Mouse (Mus musculus): Measurements from ENCODE around the gene Pus3. TPM values are rescaled to one million over a fixed set of nuclear protein-coding genes. Genes with fewer than 3 reads are reported as not detected.

Pus3 gene
- total and polyA plus RNA-seq, 2 experiments, result 1.3 to 5.3 TPM

Other genes with a start within 250 kb of the Pus3 start
- gene Cdon, start 137.5 kb upstream of the Pus3 start, total RNA-seq (2014; rRNA removed), result 0.37 and 0.87 TPM in 2 replicates
- 0.49 and 0.50 TPM in 2 replicates for gene Cdon, start 137.5 kb upstream of the Pus3 start, polyA plus RNA-seq (2012; rRNA removed)
- not detected in 2 replicates for gene Gm1113, start 40.3 kb upstream of the Pus3 start, total RNA-seq (2014; rRNA removed)
- gene Gm1113, start 40.3 kb upstream of the Pus3 start, polyA plus RNA-seq (2012; rRNA removed), result not detected in 2 replicates
- gene Ddx25, start 67 bp upstream of the Pus3 start, total RNA-seq (2014; rRNA removed), result under 0.01 TPM in 1 of 2 replicates, not detected in the other
- 0.01 and 0.05 TPM in 2 replicates for gene Ddx25, start 67 bp upstream of the Pus3 start, polyA plus RNA-seq (2012; rRNA removed)
- gene Pate2, start 11.7 kb downstream of the Pus3 start, total RNA-seq (2014; rRNA removed), result not detected in 2 replicates
- gene Pate2, start 11.7 kb downstream of the Pus3 start, polyA plus RNA-seq (2012; rRNA removed), result 0.06 TPM in 1 of 2 replicates, not detected in the other
- 1.4 and 1.9 TPM in 2 replicates for gene Hyls1, start 11.8 kb downstream of the Pus3 start, total RNA-seq (2014; rRNA removed)
- gene Hyls1, start 11.8 kb downstream of the Pus3 start, polyA plus RNA-seq (2012; rRNA removed), result 0.36 and 0.50 TPM in 2 replicates
- gene Pate4, start 53.3 kb downstream of the Pus3 start, total RNA-seq (2014; rRNA removed), result not detected in 2 replicates
- gene Pate4, start 53.3 kb downstream of the Pus3 start, polyA plus RNA-seq (2012; rRNA removed), result not detected in 2 replicates
- gene Pate3, start 89.6 kb downstream of the Pus3 start, total RNA-seq (2014; rRNA removed), result not detected in 2 replicates
- not detected in 2 replicates for gene Pate3, start 89.6 kb downstream of the Pus3 start, polyA plus RNA-seq (2012; rRNA removed)
- not detected in 2 replicates for gene Pate1, start 128.8 kb downstream of the Pus3 start, total RNA-seq (2014; rRNA removed)
- gene Pate1, start 128.8 kb downstream of the Pus3 start, polyA plus RNA-seq (2012; rRNA removed), result not detected in 2 replicates
- not detected in 2 replicates for gene Gm17677, start 182.5 kb downstream of the Pus3 start, total RNA-seq (2014; rRNA removed)
- not detected in 2 replicates for gene Gm17677, start 182.5 kb downstream of the Pus3 start, polyA plus RNA-seq (2012; rRNA removed)
- not detected in 2 replicates for gene Gm17727, start 219.5 kb downstream of the Pus3 start, total RNA-seq (2014; rRNA removed)
- not detected in 2 replicates for gene Gm17727, start 219.5 kb downstream of the Pus3 start, polyA plus RNA-seq (2012; rRNA removed)
- gene Gm27235, start 231.5 kb downstream of the Pus3 start, total RNA-seq (2014; rRNA removed), result not detected in 2 replicates
- gene Gm27235, start 231.5 kb downstream of the Pus3 start, polyA plus RNA-seq (2012; rRNA removed), result not detected in 2 replicates
- not detected in 2 replicates for gene D730048I06Rik, start 231.5 kb downstream of the Pus3 start, total RNA-seq (2014; rRNA removed)
- gene D730048I06Rik, start 231.5 kb downstream of the Pus3 start, polyA plus RNA-seq (2012; rRNA removed), result not detected in 2 replicates

Measured in liver, adult 2 months (tissue).